Mouse (Mus musculus) intestine, embryonic 14.5 days (tissue): ENCODE data around the gene Csrp2. TPM values are rescaled to one million over a fixed set of nuclear protein-coding genes. Genes with fewer than 3 reads are reported as not detected.

ENCODE experiments used
- ATAC-seq: fragments of 200-750 bp; cut with Nextera tagmentation; replicated peaks from 2 replicates; pipeline ENCODE4 v1.8.0; 2017; ENCODE audit warnings: low read depth, moderate number of reproducible peaks, moderate TSS enrichment, moderate library complexity; ENCODE audit not compliant: low FRiP score, low TSS enrichment
- DNase-seq: peaks from one replicate; pipeline ENCODE4 v3.0.0-alpha.2; 2018; ENCODE audit warnings: low spot score
- H3K27ac ChIP-seq: fragments of 300-500 bp; sonication (generic); 2 replicates; pipeline ENCODE4 v1.5.1; 2014; ENCODE audit warnings: low read depth, mild to moderate bottlenecking, control low read depth
- H3K27me3 ChIP-seq: fragments of 300-500 bp; sonication (generic); replicated peaks from 2 replicates; pipeline ENCODE4 v1.6.1; 2014; ENCODE audit warnings: low read length, control low read depth; ENCODE audit not compliant: control insufficient read depth, insufficient read depth
- H3K36me3 ChIP-seq: fragments of 300-500 bp; sonication (generic); 2 replicates; pipeline ENCODE4 v1.6.1; 2014; ENCODE audit warnings: low read length, control low read depth; ENCODE audit not compliant: control insufficient read depth, insufficient read depth
- H3K4me1 ChIP-seq: fragments of 300-500 bp; sonication (generic); replicated peaks from 2 replicates; pipeline ENCODE4 v1.6.1; 2014; ENCODE audit warnings: low read length, control low read depth, mixed read lengths; ENCODE audit not compliant: control insufficient read depth, insufficient read depth
- H3K4me2 ChIP-seq: fragments of 300-500 bp; sonication (generic); 2 replicates; pipeline ENCODE4 v1.6.1; 2014; ENCODE audit warnings: low read length
- H3K4me3 ChIP-seq: fragments of 300-500 bp; sonication (generic); 2 replicates; pipeline ENCODE4 v1.5.1; 2014; ENCODE audit warnings: low read depth, low read length, control low read depth, mixed read lengths
- H3K9ac ChIP-seq: fragments of 300-500 bp; sonication (generic); 2 replicates; pipeline ENCODE4 v1.6.1; 2014; ENCODE audit warnings: mild to moderate bottlenecking, low read length
- H3K9me3 ChIP-seq: fragments of 300-500 bp; sonication (generic); 2 replicates; pipeline ENCODE4 v1.6.1; 2016; ENCODE audit warnings: low read length, control low read depth; ENCODE audit not compliant: control insufficient read depth
- WGBS: fragments of 180-500 bp; shearing (Covaris S2); extraction: QIAGEN DNeasy Blood & Tissue Kit; methylation state at CpG from one replicate; pipeline ENCODE4 v1.1.7; 2014; 5-methylcytosine and 5-hydroxymethylcytosine counted together
- polyA plus RNA-seq: library from polyadenylated mRNA; unstranded; fragments of >200 nt; fragmentation: Nextera tagmentation; extraction: Ambion mirVana; gene quantifications from 2 replicates; pipeline ENCODE4 v1.2.1, GENCODE M21; 2014

Csrp2 gene
- polyA plus RNA-seq, 1 experiment from 2014 or later: 283 TPM

DNA sequence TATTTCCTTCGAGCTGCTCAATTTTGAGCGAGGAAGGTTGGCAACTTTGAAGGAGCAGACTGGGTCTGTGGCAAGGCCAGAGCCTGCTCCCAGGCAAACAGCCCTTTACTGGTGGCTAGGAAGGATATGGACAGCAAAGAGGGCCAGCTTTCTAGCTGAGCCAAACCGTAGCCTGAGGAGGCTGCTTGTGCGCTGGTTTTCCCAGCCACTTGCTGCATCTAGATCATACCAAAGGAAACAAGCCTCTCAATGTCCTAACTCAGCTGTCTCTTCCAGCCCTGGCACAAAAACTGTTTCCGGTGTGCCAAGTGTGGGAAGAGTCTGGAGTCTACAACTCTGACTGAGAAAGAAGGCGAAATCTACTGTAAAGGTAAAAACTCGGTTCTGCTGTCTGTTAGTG is 18.8 kb downstream of the Csrp2 start:
- no peak overlapping the region for H3K9ac ChIP-seq
- no peaks in the 10 kb centered on the region for H3K9me3 ChIP-seq
- H3K4me1 ChIP-seq: no peaks in the 10 kb centered on the region
- H3K36me3 ChIP-seq: peaks cover 69% of the 10 kb centered on the region
- ATAC-seq: no peak
- H3K4me2 ChIP-seq: no peak overlapping the region
- 0 out of 2 replicates have a peak overlapping the region, but pooled peaks have one; percentile 16 for H3K27ac ChIP-seq
- H3K4me3 ChIP-seq: no peak overlapping the region
- 93% methylated on average over 7 of the region's 7 CpGs for WGBS
- no peaks in the 10 kb centered on the region for H3K27me3 ChIP-seq
- DNase-seq: no peak

GRCm38 (mm10) chr10:110938841-110939549 is 19.4 kb downstream of the Csrp2 start:
- WGBS: 84% methylated on average over 19 of the region's 19 CpGs
- ATAC-seq: no peak

GRCm38 (mm10) chr10:110939717-110940116 is 20.1 kb downstream of the Csrp2 start:
- ATAC-seq: no peak
- Histone ChIP-seq H3K9ac (no peak overlapping the region), H3K9me3 (no peaks in the 10 kb centered on the region), H3K27me3 (no peaks in the 10 kb centered on the region), H3K4me1 (no peaks in the 10 kb centered on the region), H3K36me3 (peaks cover 75% of the 10 kb centered on the region), H3K27ac (no peak overlapping the region), H3K4me2 (no peak overlapping the region), H3K4me3 (no peak overlapping the region)
- WGBS: 84% methylated on average over 4 of the region's 4 CpGs
- DNase-seq: no peak

More at GRCm38 (mm10) chr10:110938841-110939549, 19.4 kb downstream of the Csrp2 start:
- DNase-seq: no peak
- H3K36me3 ChIP-seq: peaks cover 73% of the 10 kb centered on the region
- H3K9ac ChIP-seq: no peak overlapping the region
- no peak overlapping the region for H3K4me2 ChIP-seq
- no peak overlapping the region for H3K4me3 ChIP-seq
- H3K27me3 ChIP-seq: no peaks in the 10 kb centered on the region
- H3K9me3 ChIP-seq: no peaks in the 10 kb centered on the region
- no peaks in the 10 kb centered on the region for H3K4me1 ChIP-seq
- H3K27ac ChIP-seq: 0 out of 2 replicates have a peak overlapping the region, but pooled peaks have one; percentile 16

GRCm38 (mm10) chr10:110940740-110941398 is 21.3 kb downstream of the Csrp2 start:
- Histone ChIP-seq H3K9ac (no peak overlapping the region), H3K4me3 (no peak overlapping the region), H3K36me3 (peaks cover 78% of the 10 kb centered on the region), H3K4me1 (no peaks in the 10 kb centered on the region), H3K27ac (no peak overlapping the region), H3K27me3 (no peaks in the 10 kb centered on the region), H3K9me3 (no peaks in the 10 kb centered on the region), H3K4me2 (no peak overlapping the region)
- ATAC-seq (no peak), DNase-seq (no peak)
- WGBS: 85% methylated on average over 13 of the region's 13 CpGs

- DNase-seq (no peak), ATAC-seq (no peak)
- no peaks in the 10 kb centered on the region for H3K27me3 ChIP-seq
- no peak overlapping the region for H3K27ac ChIP-seq
- H3K9me3 ChIP-seq: no peaks in the 10 kb centered on the region
- H3K4me1 ChIP-seq: no peaks in the 10 kb centered on the region
- no peak overlapping the region for H3K4me2 ChIP-seq
- 85% methylated on average over 11 of the region's 11 CpGs for WGBS
- no peak overlapping the region for H3K9ac ChIP-seq
- no peak overlapping the region for H3K4me3 ChIP-seq
- H3K36me3 ChIP-seq: peaks cover 83% of the 10 kb centered on the region
Measured at GRCm38 (mm10) chr10:110941968-110942367, 22.4 kb downstream of the Csrp2 start.

GRCm38 (mm10) chr10:110942806-110943205 is 23.2 kb downstream of the Csrp2 start:
- ATAC-seq: no peak
- H3K4me2 ChIP-seq: no peak overlapping the region
- H3K27me3 ChIP-seq: no peaks in the 10 kb centered on the region
- H3K9ac ChIP-seq: no peak overlapping the region
- H3K36me3 ChIP-seq: peaks cover 83% of the 10 kb centered on the region
- no peaks in the 10 kb centered on the region for H3K4me1 ChIP-seq
- H3K4me3 ChIP-seq: no peak overlapping the region
- H3K9me3 ChIP-seq: no peaks in the 10 kb centered on the region
- H3K27ac ChIP-seq: no peak overlapping the region
- DNase-seq: no peak
- WGBS: 84% methylated on average over 9 of the region's 9 CpGs

DNA sequence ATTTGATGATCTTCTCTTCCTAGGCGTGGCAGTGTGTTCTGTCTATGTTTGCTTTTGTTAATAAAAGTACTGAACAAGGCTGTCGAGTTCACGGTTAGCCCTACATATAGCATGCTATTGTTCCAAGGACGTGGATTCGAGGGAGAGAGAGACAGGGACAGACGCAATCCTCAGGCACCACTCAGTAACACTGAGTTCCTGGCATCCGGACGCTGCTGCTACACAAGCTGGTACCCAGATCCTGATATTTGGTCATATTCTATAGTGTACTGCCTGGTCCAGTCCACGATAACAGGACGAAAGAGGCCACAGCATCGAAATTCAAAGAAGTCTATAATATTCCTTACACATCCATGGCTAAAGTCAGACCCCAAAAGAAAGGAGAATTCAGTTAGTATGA is 24.6 kb downstream of the Csrp2 start:
- no peaks in the 10 kb centered on the region for H3K9me3 ChIP-seq
- H3K27ac ChIP-seq: no peak overlapping the region
- no peak overlapping the region for H3K4me2 ChIP-seq
- 87% methylated on average over 11 of the region's 11 CpGs for WGBS
- H3K27me3 ChIP-seq: no peaks in the 10 kb centered on the region
- peaks cover 72% of the 10 kb centered on the region for H3K36me3 ChIP-seq
- no peaks in the 10 kb centered on the region for H3K4me1 ChIP-seq
- no peak for ATAC-seq
- no peak overlapping the region for H3K9ac ChIP-seq
- H3K4me3 ChIP-seq: no peak overlapping the region
- DNase-seq: no peak

DNA sequence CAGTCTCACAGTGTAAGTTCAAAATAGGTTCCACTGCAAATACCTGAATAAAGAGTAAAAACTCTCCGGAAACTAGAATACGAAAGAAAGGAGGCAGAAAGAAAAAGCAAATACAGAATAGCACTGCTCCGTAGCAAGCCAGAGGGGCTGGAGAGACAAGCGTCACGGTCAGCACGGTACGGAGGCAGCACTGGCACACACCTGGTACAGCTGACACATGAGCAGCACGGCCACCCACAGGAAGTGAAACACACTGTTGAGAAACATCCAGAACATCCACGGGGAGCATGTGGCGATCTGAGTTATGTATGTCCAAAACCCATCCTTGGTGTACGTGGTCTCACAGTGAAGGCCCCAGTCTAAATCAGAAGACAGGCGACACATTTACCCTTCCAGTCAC is 26.4 kb downstream of the Csrp2 start:
- Histone ChIP-seq H3K9ac (no peak overlapping the region), H3K9me3 (no peaks in the 10 kb centered on the region), H3K27ac (no peak overlapping the region), H3K4me1 (no peaks in the 10 kb centered on the region), H3K4me3 (no peak overlapping the region), H3K27me3 (no peaks in the 10 kb centered on the region), H3K36me3 (peaks cover 63% of the 10 kb centered on the region), H3K4me2 (no peak overlapping the region)
- DNase-seq (no peak), ATAC-seq (no peak)
- WGBS: 80% methylated on average over 12 of the region's 12 CpGs

DNA sequence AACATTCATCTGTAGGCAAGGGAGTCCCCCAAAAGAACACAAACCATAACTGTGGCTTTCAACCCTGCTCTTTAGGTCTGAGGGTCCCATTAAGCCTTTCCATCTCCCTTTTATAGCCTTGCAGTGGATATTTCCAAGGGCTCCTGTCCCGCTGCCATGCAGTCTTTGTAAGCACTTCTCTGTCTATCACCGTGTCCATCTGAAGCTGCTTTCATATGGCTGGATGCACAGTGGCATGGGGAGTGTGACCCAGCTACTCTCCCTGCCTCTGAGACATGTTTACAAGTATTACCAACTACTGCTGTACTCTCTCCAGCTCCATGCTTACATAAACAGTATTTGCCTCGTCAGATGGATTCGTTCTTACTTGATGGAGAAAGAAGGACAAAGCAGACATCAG is 28.0 kb downstream of the Csrp2 start:
- ATAC-seq: no peak
- 76% methylated on average over 4 of the region's 4 CpGs for WGBS

More for the DNA sequence above, 28.0 kb downstream of the Csrp2 start:
- no peaks in the 10 kb centered on the region for H3K4me1 ChIP-seq
- H3K27ac ChIP-seq: no peak overlapping the region
- H3K4me3 ChIP-seq: no peak overlapping the region
- H3K4me2 ChIP-seq: no peak overlapping the region
- DNase-seq: no peak
- H3K9ac ChIP-seq: no peak overlapping the region
- H3K9me3 ChIP-seq: no peaks in the 10 kb centered on the region
- H3K27me3 ChIP-seq: no peaks in the 10 kb centered on the region
- peaks cover 48% of the 10 kb centered on the region for H3K36me3 ChIP-seq
